Mouse (Mus musculus): ENCODE measurements at regions not wholly inside any gene's neighbourhood (a gene's known extent, or its start where the extent isn't known, plus 50 kb on each side); places are given as distances from the start of the nearest gene placed in this dataset.
A peak's percentile ranks its signal among the peaks of the same experiment; 100 is the strongest.

- H3K9me3 ChIP-seq: no peaks in the 10 kb centered on the region
- H3K27ac ChIP-seq: no peak overlapping the region
- no peaks in the 10 kb centered on the region for H3K27me3 ChIP-seq
- H3K36me3 ChIP-seq: no peaks in the 10 kb centered on the region
- H3K9ac ChIP-seq: no peak overlapping the region
- ATAC-seq (ENCODE audit: low FRiP score): no peak
- peaks cover 16% of the 10 kb centered on the region for H3K4me1 ChIP-seq (replicated peaks)
- no peak overlapping the region for H3K4me3 ChIP-seq
- 93% methylated on average over 3 of the region's 3 CpGs for WGBS
- no peak overlapping the region for H3K4me2 ChIP-seq
Measured at GRCm38 (mm10) chr3:21888710-21889109, 187.7 kb upstream of the Tbl1xr1 start.

- ATAC-seq (ENCODE audit: low FRiP score): peak; percentile 65
- Histone ChIP-seq H3K9me3 (no peaks in the 10 kb centered on the region), H3K9ac (no peak overlapping the region), H3K4me3 (no peak overlapping the region), H3K36me3 (no peaks in the 10 kb centered on the region), H3K27me3 (no peaks in the 10 kb centered on the region), H3K27ac (peak overlapping the region; percentile 79), H3K4me1 (replicated peaks) (peaks cover 16% of the 10 kb centered on the region), H3K4me2 (no peak overlapping the region)
- WGBS: 13% methylated on average over 7 of the region's 7 CpGs
Measured at GRCm38 (mm10) chr3:21891819-21892480, 184.5 kb upstream of the Tbl1xr1 start.

- 24% methylated on average over 8 of the region's 8 CpGs for WGBS
- no peak overlapping the region for H3K9ac ChIP-seq
- peak; percentile 85 for ATAC-seq (ENCODE audit: low FRiP score)
- peaks cover 16% of the 10 kb centered on the region for H3K4me1 ChIP-seq (replicated peaks)
- no peaks in the 10 kb centered on the region for H3K36me3 ChIP-seq
- peak overlapping the region; percentile 81 for H3K27ac ChIP-seq
- no peak overlapping the region for H3K4me3 ChIP-seq
- H3K4me2 ChIP-seq: peak overlapping the region; percentile 30; the same call in 1 of the 2 replicates
- H3K9me3 ChIP-seq: no peaks in the 10 kb centered on the region
- H3K27me3 ChIP-seq: no peaks in the 10 kb centered on the region
Measured at GRCm38 (mm10) chr3:21892864-21893404, 183.5 kb upstream of the Tbl1xr1 start.

DNA sequence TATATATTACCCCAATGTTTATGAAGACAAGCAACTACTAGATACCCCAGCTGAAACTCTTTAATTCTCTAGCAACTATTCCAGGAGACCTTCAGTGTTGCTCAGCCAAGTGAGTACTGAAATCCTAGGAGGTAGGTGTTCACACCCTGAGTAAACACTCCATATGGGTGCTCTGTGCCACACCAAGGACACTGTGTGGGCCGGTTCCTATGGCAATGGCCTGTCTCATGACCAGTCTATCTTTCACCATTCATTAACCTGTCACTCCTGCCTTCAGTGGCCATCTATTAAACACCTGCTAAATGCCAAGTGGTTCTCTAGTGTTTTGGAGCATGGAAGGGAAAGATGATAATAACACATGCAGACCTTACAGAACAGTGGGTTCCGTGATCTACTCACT, 180.9 kb upstream of the Tbl1xr1 start:
- Histone ChIP-seq H3K27me3 (no peaks in the 10 kb centered on the region), H3K27ac (no peak overlapping the region), H3K4me2 (no peak overlapping the region), H3K9ac (no peak overlapping the region), H3K4me1 (replicated peaks) (peaks cover 16% of the 10 kb centered on the region), H3K4me3 (no peak overlapping the region), H3K9me3 (no peaks in the 10 kb centered on the region), H3K36me3 (no peaks in the 10 kb centered on the region)
- no peak for ATAC-seq (ENCODE audit: low FRiP score)
- 85% methylated on average over 2 of the region's 2 CpGs for WGBS

GRCm38 (mm10) chr3:21898241-21898640, 178.2 kb upstream of the Tbl1xr1 start:
- H3K27me3 ChIP-seq: no peaks in the 10 kb centered on the region
- H3K4me1 ChIP-seq (replicated peaks): peaks cover 4% of the 10 kb centered on the region
- ATAC-seq (ENCODE audit: low FRiP score): no peak
- no peak overlapping the region for H3K9ac ChIP-seq
- H3K36me3 ChIP-seq: no peaks in the 10 kb centered on the region
- no peaks in the 10 kb centered on the region for H3K9me3 ChIP-seq
- no peak overlapping the region for H3K4me2 ChIP-seq
- H3K4me3 ChIP-seq: no peak overlapping the region
- no peak overlapping the region for H3K27ac ChIP-seq
- WGBS: 80% methylated on average over 5 of the region's 5 CpGs

DNA sequence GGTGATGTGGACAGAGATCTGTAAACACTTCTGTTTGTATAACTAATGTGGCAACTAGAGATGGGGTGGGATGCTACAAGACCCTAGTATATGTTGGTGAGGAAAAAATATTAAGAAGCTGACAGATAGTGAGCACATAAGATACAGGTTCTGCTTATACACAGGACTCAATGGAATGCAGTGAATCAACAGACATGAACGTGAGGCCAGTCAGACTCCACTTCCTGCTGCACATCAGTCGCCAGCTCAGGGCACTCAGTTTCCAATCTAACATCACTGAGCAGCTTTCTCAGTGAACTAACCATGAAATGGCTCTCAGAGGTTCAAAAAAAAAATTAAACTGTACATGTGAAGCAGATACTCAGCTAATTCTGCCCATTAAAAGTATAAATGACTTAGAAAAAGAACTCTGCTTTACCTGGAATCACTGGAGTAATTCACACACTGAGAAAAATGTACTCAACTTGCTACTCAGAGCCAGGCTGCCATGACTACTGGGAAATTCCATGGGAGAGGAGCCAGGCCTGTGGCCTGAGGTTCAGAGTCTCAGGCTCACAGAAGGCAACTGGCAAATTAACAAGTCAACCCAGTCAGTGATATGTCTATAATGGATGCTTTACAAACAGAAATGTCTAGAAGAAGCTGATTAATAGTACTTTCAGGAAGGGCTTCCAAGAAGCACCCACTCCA, 170.9 kb upstream of the Tbl1xr1 start:
- Histone ChIP-seq H3K4me3 (no peak overlapping the region), H3K4me1 (replicated peaks) (no peaks in the 10 kb centered on the region), H3K27me3 (no peaks in the 10 kb centered on the region), H3K9ac (no peak overlapping the region), H3K36me3 (no peaks in the 10 kb centered on the region), H3K9me3 (no peaks in the 10 kb centered on the region), H3K27ac (no peak overlapping the region), H3K4me2 (no peak overlapping the region)
- WGBS: 75% methylated on average over 2 of the region's 2 CpGs
- no peak for ATAC-seq (ENCODE audit: low FRiP score)

- Histone ChIP-seq H3K4me3 (no peak overlapping the region), H3K9me3 (no peaks in the 10 kb centered on the region), H3K27ac (no peak overlapping the region), H3K9ac (no peak overlapping the region), H3K4me1 (replicated peaks) (no peaks in the 10 kb centered on the region), H3K4me2 (no peak overlapping the region), H3K27me3 (no peaks in the 10 kb centered on the region), H3K36me3 (no peaks in the 10 kb centered on the region)
- ATAC-seq (ENCODE audit: low FRiP score): no peak
- 93% methylated on average over 4 of the region's 4 CpGs for WGBS
Measured at GRCm38 (mm10) chr3:21908828-21909227, 167.6 kb upstream of the Tbl1xr1 start.

DNA sequence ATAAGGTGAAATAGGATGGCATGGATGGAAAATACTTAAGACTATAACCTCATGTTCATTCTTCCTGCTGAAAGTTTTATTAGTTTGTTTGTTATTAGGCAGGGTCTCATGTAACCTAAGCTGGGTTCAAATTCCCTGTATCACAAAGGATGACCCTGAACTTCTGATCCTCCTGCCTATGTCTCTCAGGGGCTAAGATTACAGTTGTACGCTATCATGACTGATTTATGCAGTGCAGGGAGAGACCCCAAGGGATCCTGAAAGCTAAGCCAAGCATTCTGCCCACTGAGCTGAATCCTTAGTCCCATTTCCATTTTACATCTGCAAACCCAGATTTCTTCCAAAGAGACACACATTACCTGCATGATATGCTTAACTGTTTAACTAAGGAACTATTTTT, 166.4 kb upstream of the Tbl1xr1 start:
- Histone ChIP-seq H3K36me3 (no peaks in the 10 kb centered on the region), H3K4me2 (no peak overlapping the region), H3K9ac (no peak overlapping the region), H3K27ac (no peak overlapping the region), H3K9me3 (no peaks in the 10 kb centered on the region), H3K4me1 (replicated peaks) (no peaks in the 10 kb centered on the region), H3K27me3 (no peaks in the 10 kb centered on the region), H3K4me3 (no peak overlapping the region)
- WGBS: 54% methylated on average over 1 of the region's 1 CpGs
- no peak for ATAC-seq (ENCODE audit: low FRiP score)

GRCm38 (mm10) chr3:21911071-21911470, 165.4 kb upstream of the Tbl1xr1 start:
- H3K4me2 ChIP-seq: no peak overlapping the region
- no peaks in the 10 kb centered on the region for H3K4me1 ChIP-seq (replicated peaks)
- no peaks in the 10 kb centered on the region for H3K36me3 ChIP-seq
- no peaks in the 10 kb centered on the region for H3K27me3 ChIP-seq
- no peak overlapping the region for H3K9ac ChIP-seq
- H3K27ac ChIP-seq: no peak overlapping the region
- no peak overlapping the region for H3K4me3 ChIP-seq
- no peak for ATAC-seq (ENCODE audit: low FRiP score)
- H3K9me3 ChIP-seq: no peaks in the 10 kb centered on the region

GRCm38 (mm10) chr3:21917228-21917910, 159.1 kb upstream of the Tbl1xr1 start:
- Histone ChIP-seq H3K9me3 (no peaks in the 10 kb centered on the region), H3K4me2 (no peak overlapping the region), H3K4me3 (no peak overlapping the region), H3K9ac (no peak overlapping the region), H3K36me3 (no peaks in the 10 kb centered on the region), H3K27me3 (no peaks in the 10 kb centered on the region), H3K4me1 (replicated peaks) (no peaks in the 10 kb centered on the region), H3K27ac (no peak overlapping the region)
- 89% methylated on average over 9 of the region's 9 CpGs for WGBS
- ATAC-seq (ENCODE audit: low FRiP score): no peak

- ATAC-seq (ENCODE audit: low FRiP score): no peak
- WGBS: 94% methylated on average over 10 of the region's 10 CpGs
- Histone ChIP-seq H3K27me3 (no peaks in the 10 kb centered on the region), H3K4me3 (no peak overlapping the region), H3K4me2 (no peak overlapping the region), H3K4me1 (replicated peaks) (no peaks in the 10 kb centered on the region), H3K36me3 (no peaks in the 10 kb centered on the region), H3K27ac (no peak overlapping the region), H3K9me3 (no peaks in the 10 kb centered on the region), H3K9ac (no peak overlapping the region)
Measured at GRCm38 (mm10) chr3:21918431-21918830, 158.0 kb upstream of the Tbl1xr1 start.

DNA sequence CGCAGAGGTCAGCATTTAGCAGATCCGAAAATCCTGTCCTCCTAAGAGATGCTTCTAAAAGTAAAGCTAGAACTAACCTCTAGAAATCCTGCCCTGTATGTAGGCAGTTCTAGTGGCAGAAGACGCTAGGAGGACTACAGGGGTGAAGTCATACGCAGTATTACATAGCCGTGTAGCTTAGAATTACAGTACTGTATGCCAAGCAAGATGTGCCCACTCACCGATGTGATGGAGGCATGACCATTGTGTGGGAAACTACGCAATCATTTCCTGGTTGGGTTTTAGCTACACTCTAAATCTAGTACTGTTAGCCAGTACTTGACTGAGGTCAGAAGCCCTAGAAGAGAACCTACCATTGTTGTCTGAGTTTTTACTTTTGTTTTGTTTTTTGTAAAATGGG, 156.5 kb upstream of the Tbl1xr1 start:
- no peak for ATAC-seq (ENCODE audit: low FRiP score)
- Histone ChIP-seq H3K4me3 (no peak overlapping the region), H3K36me3 (no peaks in the 10 kb centered on the region), H3K27ac (no peak overlapping the region), H3K9ac (no peak overlapping the region), H3K4me2 (no peak overlapping the region), H3K4me1 (replicated peaks) (no peaks in the 10 kb centered on the region), H3K9me3 (no peaks in the 10 kb centered on the region), H3K27me3 (no peaks in the 10 kb centered on the region)
- WGBS: 94% methylated on average over 7 of the region's 7 CpGs
